Mouse (Mus musculus) CD4-positive helper T cell, adult 2 months (primary cell): ENCODE measurements around the gene 1700122O11Rik.
A peak's percentile ranks its signal among the peaks of the same experiment; 100 is the strongest.

ENCODE experiments used
- DNase-seq: peaks from one replicate; pipeline ENCODE4 v3.0.0-alpha.2; 2012; ENCODE audit warnings: low read depth, missing footprints, low spot score

1700122O11Rik gene

DNA sequence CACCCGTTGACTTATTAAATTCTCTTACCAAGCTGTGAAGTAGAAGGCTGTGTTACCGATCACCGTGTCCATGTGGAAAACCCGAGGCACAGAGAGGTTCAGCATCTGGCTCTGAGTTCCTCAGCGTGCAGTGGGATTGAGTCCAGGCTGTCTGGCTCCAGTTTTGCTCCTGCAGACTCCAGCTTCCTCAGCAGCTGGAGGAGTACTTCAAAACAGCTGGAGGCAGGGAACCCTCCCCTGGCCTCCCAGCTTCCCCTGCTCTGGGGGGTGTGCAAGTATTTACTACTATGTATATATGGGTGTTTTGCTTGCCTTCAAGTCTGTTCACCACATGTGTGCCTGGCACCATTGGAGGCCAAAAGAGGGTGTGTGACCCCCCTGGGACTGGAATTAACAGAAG lies 9.8 kb downstream of the 1700122O11Rik start:
- no peak for DNase-seq

DNA sequence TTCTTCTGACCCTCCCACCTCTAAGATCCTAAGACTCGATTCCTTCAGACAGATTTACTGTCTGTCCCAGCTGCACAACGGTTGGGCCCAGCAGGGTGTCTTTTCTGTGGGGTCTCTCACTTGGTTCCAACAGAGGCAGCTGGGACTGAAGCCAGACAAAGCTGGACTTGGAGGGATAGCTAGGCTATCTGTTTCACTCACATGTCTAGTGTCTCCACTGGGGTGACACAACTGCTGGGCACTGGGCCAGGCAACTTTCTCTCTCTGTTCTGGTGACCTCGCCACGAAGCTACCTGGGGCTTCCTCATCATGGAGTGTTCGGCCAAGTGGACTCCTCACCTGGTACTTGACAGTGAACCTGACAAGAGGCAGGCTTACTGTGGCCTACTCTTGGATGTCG lies 10.4 kb downstream of the 1700122O11Rik start:
- DNase-seq, result no peak

DNA sequence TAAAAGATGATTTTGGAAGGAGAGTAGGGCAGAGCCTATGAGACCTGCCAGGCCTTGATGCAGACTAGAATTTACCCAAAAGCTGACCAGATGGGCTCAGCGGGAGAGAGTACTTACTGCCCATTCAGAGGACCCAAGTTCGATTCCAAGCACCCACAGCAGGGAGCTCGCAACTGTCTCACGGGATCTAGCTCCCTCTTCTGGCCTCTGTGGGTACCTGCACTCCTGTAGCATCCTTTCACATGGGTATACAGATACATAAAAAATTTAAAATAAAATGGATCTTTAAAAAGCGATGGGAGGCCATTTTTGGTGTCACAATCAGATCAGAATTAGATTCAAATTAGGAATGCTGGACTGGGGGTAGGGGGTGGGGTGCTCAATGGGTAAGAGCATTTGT lies 11.1 kb downstream of the 1700122O11Rik start:
- DNase-seq, result no peak

- DNase-seq, result no peak
Observed at GRCm38 (mm10) chr17:48024045-48024444, 14.0 kb downstream of the 1700122O11Rik start.

DNA sequence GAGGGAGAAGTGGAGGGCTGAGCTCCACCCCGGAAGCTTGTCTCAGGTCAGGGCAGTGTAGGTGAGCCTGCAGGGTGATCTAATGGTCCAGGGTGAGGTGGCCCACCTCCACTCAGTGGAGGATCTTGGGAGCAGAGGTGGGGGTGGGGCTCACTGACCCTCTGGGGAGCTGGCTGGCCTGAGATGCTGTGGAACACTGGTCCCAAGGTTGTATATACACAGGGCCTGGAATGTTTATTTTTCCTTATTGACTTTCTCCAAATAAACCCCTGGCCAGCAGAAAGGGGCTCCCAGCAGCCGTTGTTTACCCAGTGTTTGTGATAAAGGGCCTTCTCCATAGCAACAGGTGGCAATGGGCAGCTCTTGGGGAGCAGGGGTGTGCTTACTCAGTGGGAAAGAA lies 18.5 kb downstream of the 1700122O11Rik start:
- no peak for DNase-seq

GRCm38 (mm10) chr17:48016566-48016965 lies 21.5 kb downstream of the 1700122O11Rik start:
- no peak for DNase-seq

GRCm38 (mm10) chr17:48012561-48012960 lies 25.5 kb downstream of the 1700122O11Rik start:
- DNase-seq, result no peak

GRCm38 (mm10) chr17:48011105-48011504 lies 27.0 kb downstream of the 1700122O11Rik start:
- no peak for DNase-seq

DNA sequence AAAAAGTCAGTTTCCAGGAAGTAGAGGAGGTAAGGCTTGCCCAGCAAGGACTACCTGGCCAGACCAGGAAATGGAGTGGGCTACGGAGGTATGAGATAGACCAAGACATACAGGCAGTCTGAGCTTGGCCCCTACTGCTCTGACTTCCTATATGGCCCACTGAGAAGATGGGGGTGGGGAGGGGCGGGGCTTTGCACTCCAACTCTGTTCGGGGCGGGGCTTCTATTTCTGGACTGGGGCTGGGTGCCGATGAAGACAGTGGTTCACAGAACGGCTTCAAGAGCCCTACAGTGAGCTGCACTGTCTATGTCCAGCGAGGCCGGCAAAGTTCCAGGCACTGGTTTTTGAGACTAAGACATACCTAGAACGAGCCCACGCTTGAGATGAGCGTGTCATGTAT lies 27.8 kb downstream of the 1700122O11Rik start:
- no peak for DNase-seq

GRCm38 (mm10) chr17:48005816-48006215 lies 32.3 kb downstream of the 1700122O11Rik start:
- no peak for DNase-seq

DNA sequence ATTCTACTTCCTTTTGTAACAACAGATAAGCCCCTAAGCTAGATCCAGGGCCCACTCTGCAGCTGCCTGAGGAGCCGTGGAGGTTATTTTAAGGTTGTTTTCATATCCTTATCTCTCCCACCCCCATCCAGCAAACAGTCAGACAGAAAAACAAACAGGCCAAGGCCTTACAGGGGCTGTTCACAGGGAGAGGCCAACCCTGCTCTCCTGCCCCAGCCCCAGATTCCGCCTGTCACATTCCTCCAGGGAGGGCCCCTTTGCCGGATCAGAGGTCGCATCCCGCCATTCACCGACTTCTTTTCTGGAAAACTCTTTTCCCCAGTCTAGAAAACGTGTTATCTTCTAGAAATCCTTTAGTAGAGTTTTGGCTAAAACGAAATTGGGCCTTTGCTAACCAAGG lies 33.0 kb downstream of the 1700122O11Rik start:
- no peak for DNase-seq

DNA sequence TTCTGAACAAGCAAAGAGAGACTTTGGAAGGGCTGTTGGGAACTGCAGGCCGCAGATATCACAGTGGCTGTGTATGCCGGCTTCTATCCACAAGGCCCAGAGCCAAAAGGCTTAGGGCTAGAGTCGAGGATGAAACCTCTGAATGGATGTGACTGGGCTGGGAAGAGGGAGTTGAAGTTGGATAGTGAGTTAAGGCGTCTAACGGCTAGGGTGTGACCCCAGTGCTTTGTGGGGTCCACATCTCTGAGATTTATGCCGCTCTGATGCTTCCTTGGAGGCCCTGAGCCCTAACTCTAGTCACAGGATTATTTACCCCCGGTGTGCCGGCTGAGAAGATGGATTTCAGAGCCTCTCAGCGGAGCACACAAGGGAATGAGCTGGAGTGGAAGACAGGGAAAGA lies 33.5 kb downstream of the 1700122O11Rik start:
- DNase-seq, result no peak

- no peak for DNase-seq
Observed at GRCm38 (mm10) chr17:48002486-48002885, 35.6 kb downstream of the 1700122O11Rik start.

DNA sequence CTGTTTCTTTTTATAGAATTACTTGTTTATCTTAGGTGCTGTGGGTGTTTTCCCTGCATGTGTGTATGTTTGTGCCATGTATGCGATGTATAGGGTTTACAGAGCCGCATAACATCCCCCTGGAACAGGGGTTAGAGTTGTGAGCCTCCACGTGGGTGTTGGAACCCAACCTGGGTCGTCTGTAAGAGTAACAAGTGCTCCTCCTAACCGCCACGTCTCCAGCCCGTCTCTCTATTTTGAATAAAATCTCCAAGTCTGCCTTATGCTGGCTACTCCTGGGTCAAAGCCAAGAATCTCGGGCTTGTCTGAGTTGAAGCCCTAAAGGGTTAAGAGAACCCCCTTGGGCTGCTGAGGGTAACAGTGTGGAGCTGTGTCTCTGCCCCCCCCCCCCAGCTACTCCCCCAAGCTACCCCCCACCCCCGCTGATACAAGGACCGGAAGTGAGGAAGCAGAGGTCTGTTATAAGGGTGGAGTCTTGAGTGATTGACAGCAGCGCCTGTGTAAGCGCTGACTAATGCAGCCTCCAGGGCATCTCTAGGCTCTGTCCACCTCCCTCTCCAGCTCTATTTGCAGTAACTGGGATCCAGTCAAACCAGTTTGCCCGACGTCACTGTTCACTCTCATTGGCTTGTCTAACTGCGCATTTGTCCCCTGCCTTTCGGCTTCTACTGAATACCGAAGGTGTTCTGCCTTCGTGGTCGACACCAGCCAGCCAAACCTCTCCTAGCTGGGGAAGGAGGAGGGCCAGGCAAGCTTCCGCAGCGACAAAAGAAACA lies 36.3 kb downstream of the 1700122O11Rik start:
- peak; percentile 73 for DNase-seq

DNA sequence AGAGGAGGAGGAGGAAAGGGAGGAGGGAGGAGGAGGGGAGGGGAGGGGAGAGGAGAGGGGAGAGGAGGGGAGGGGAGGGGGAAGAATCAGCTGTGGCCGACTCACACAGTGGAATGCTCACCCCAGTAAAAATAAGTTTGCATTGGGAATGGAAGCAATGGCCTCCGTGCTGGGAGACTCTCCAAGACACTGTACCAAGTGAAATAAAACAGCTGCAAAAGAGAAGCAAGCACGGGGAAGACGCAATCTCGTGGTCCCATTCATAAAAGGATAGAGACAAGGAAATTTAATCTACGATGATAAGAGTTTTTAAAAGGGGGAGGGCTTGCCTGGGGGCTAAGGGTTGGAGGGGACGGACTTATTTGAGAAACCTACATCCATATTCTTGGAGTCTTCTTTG lies 36.9 kb downstream of the 1700122O11Rik start:
- no peak for DNase-seq

GRCm38 (mm10) chr17:47999812-48000211 lies 38.3 kb downstream of the 1700122O11Rik start:
- DNase-seq, result no peak

DNA sequence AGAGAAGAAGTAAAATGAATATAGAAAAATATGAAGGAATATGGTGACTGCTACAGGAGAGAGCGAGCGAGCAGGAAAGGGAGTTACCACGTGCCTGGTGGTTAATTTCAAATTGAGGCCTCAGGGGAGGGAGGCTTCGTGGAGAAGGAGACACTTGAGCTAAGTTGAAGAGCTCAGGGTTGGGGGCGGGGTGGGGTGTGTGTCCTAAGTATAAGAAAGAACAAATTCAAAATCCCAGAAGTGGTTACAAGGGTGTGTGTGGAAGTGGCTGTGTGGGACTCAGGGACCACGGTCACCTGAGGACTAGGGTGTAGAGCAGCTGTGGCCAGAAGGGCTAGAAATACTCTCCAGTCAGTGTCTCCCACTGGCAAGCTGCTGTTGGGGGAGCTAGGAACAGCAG lies 38.7 kb downstream of the 1700122O11Rik start:
- no peak for DNase-seq

DNA sequence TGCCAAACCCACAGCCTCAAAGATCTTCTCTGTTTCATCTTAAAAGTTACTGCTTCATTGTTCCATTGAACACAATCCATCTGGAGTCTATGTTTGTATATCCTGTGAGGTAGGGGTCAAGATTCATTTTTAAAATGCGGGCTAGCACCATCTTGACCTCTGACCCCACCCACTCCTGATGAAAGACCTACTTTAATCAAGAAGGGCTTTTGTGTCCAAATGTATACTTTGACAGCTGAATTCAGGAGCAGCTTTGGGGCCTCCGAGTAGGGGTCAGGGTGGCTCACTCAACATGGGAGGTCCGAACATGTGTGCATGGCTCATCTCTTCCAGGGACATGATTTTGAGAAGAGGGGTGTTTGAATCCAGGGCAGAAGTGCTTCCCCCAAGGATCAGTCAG lies 40.3 kb downstream of the 1700122O11Rik start:
- no peak for DNase-seq

DNA sequence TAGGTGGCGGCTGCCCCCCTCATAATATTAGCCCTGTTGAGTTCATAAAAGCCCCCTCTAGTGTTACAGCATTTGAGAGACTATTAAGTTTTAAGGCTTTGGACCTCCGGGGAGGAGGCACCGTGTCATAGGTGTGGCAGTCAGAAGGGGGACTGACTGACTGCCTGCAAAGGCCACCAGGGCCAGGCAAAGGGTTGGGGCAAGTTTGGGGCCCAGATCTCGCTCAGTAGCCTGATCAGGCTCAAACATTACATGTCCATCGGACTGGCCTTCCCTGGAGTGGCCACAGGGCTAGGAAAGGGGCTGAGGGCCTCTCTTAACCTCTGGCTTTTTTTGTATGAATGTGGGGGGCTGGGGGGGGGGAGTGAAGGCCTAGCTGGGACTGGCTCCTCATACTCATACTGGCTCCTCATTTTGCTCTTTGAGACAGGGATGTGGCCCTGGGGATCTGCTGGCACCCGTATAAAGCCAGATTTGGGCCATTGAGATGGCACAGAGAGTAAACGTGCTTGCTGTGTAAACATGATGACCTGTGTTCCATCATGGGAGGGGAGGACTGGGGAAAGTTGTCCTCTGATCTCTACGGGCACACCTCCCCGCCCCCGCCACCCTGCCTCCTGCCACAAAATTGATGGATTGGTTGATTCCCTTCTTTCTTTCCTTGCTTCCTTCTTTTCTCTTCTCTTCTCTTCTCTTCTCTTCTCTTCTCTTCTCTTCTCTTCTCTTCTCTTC lies 47.5 kb downstream of the 1700122O11Rik start:
- no peak for DNase-seq

DNA sequence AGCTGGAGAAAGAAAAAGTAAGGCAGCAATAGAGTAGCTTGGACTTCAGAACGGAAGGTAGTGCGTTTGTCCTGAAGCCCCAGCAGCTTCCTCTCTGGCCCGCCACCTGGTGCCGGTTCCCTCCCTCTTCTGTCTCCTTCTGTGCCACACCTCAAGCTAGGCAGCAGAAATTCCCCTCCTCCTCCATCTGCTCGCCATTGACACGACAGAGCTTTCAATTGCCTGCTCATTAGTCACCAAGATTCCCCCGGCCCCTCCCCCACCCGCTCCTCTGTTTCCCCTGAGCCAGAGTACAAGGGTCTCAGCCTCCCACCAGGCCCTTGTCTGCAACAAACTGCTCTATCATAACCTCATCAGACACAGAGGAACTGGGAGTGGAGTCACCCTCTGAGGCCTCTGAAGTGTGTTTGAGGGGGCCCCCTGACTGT lies 48.1 kb downstream of the 1700122O11Rik start:
- DNase-seq, result no peak

GRCm38 (mm10) chr17:47988811-47989210 lies 49.3 kb downstream of the 1700122O11Rik start:
- DNase-seq, result no peak

- no peak for DNase-seq
Observed at GRCm38 (mm10) chr17:47988074-47988473, 50.0 kb downstream of the 1700122O11Rik start.
